Mouse (Mus musculus): ENCODE results near the gene Selenoo. TPM values are rescaled to one million over a fixed set of nuclear protein-coding genes. Genes with fewer than 3 reads are reported as not detected.
A peak's percentile ranks its signal among the peaks of the same experiment; 100 is the strongest.

Selenoo gene
- polyA plus RNA-seq, 1 experiment from 2014 or later: 21.0 TPM

- Histone ChIP-seq H3K4me1 (no peaks in the 10 kb centered on the region), H3K4me2 (replicated peaks) (no peak overlapping the region), H3K9me3 (no peaks in the 10 kb centered on the region), H3K36me3 (peaks cover 99% of the 10 kb centered on the region), H3K27me3 (no peaks in the 10 kb centered on the region), H3K9ac (no peak overlapping the region), H3K4me3 (no peak overlapping the region), H3K27ac (no peak overlapping the region)
- ATAC-seq (ENCODE audit: insufficient number of reproducible peaks, insufficient read depth, low FRiP score, low TSS enrichment): no peak
- 89% methylated on average over 13 of the region's 13 CpGs for WGBS
These were observed 17.2 kb downstream of the Selenoo start for GRCm38 (mm10) chr15:89106073-89106472.

- peaks cover 98% of the 10 kb centered on the region for H3K36me3 ChIP-seq
- WGBS: 88% methylated on average over 1 of the region's 1 CpGs
- ATAC-seq (ENCODE audit: insufficient number of reproducible peaks, insufficient read depth, low FRiP score, low TSS enrichment): no peak
These were observed 18.1 kb downstream of the Selenoo start for GRCm38 (mm10) chr15:89106976-89107375.

GRCm38 (mm10) chr15:89110147-89110546, 21.3 kb downstream of the Selenoo start:
- ATAC-seq (ENCODE audit: insufficient number of reproducible peaks, insufficient read depth, low FRiP score, low TSS enrichment): no peak
- no peak overlapping the region for H3K27ac ChIP-seq
- no peaks in the 10 kb centered on the region for H3K27me3 ChIP-seq
- WGBS: 80% methylated on average over 9 of the region's 9 CpGs
- H3K9ac ChIP-seq: no peak overlapping the region
- no peaks in the 10 kb centered on the region for H3K4me1 ChIP-seq
- H3K36me3 ChIP-seq: peaks cover 87% of the 10 kb centered on the region
- H3K4me2 ChIP-seq (replicated peaks): no peak overlapping the region
- no peaks in the 10 kb centered on the region for H3K9me3 ChIP-seq
- H3K4me3 ChIP-seq: no peak overlapping the region

More at GRCm38 (mm10) chr15:89106976-89107375, 18.1 kb downstream of the Selenoo start:
- Histone ChIP-seq H3K9me3 (no peaks in the 10 kb centered on the region), H3K9ac (no peak overlapping the region), H3K27me3 (no peaks in the 10 kb centered on the region), H3K27ac (no peak overlapping the region), H3K4me2 (replicated peaks) (no peak overlapping the region), H3K4me3 (no peak overlapping the region), H3K4me1 (no peaks in the 10 kb centered on the region)

- Histone ChIP-seq H3K27ac (no peak overlapping the region), H3K9me3 (no peaks in the 10 kb centered on the region), H3K4me3 (no peak overlapping the region), H3K4me2 (replicated peaks) (no peak overlapping the region), H3K27me3 (no peaks in the 10 kb centered on the region), H3K36me3 (peaks cover 47% of the 10 kb centered on the region), H3K4me1 (peaks cover 25% of the 10 kb centered on the region), H3K9ac (no peak overlapping the region)
- no peak for ATAC-seq (ENCODE audit: insufficient number of reproducible peaks, insufficient read depth, low FRiP score, low TSS enrichment)
These were observed 29.1 kb downstream of the Selenoo start for GRCm38 (mm10) chr15:89118007-89118406.

- Histone ChIP-seq H3K36me3 (peaks cover 13% of the 10 kb centered on the region), H3K27me3 (no peaks in the 10 kb centered on the region), H3K4me3 (peak within 1 kb of the TSS; percentile 79), H3K9me3 (no peaks in the 10 kb centered on the region), H3K9ac (peak within 1 kb of the TSS; percentile 85), H3K4me2 (replicated peaks) (peak within 1 kb of the TSS; percentile 98), H3K27ac (peak within 1 kb of the TSS; percentile 69), H3K4me1 (peaks cover 35% of the 10 kb centered on the region)
- WGBS: under 1% methylated on average over 47 of the region's 47 CpGs
- ATAC-seq (ENCODE audit: insufficient number of reproducible peaks, insufficient read depth, low FRiP score, low TSS enrichment): peak; percentile 77
These were observed 33.9 kb downstream of the Selenoo start, which contains the start of gene Tubgcp6 for GRCm38 (mm10) chr15:89122649-89123366. Gene Tubgcp6, minus strand, starts transcription at chr15:89123112.

- 22% methylated on average over 11 of the region's 11 CpGs for WGBS
- ATAC-seq (ENCODE audit: insufficient number of reproducible peaks, insufficient read depth, low FRiP score, low TSS enrichment): no peak
- Histone ChIP-seq H3K27me3 (no peaks in the 10 kb centered on the region), H3K4me2 (replicated peaks) (peak overlapping the region; percentile 98), H3K4me1 (peaks cover 38% of the 10 kb centered on the region), H3K27ac (peak overlapping the region; percentile 69), H3K36me3 (peaks cover 5% of the 10 kb centered on the region), H3K9ac (peak overlapping the region; percentile 85), H3K9me3 (no peaks in the 10 kb centered on the region), H3K4me3 (peak overlapping the region; percentile 79)
These were observed 34.7 kb downstream of the Selenoo start for GRCm38 (mm10) chr15:89123595-89123994.

GRCm38 (mm10) chr15:89124312-89124711, 35.4 kb downstream of the Selenoo start:
- H3K4me3 ChIP-seq: no peak overlapping the region
- H3K27ac ChIP-seq: 0 out of 2 replicates have a peak overlapping the region, but pooled peaks have one; percentile 69
- ATAC-seq (ENCODE audit: insufficient number of reproducible peaks, insufficient read depth, low FRiP score, low TSS enrichment): no peak
- no peak overlapping the region for H3K9ac ChIP-seq
- H3K36me3 ChIP-seq: no peaks in the 10 kb centered on the region
- H3K9me3 ChIP-seq: no peaks in the 10 kb centered on the region
- H3K4me1 ChIP-seq: peaks cover 41% of the 10 kb centered on the region
- H3K27me3 ChIP-seq: no peaks in the 10 kb centered on the region
- WGBS: 87% methylated on average over 3 of the region's 3 CpGs
- no peak overlapping the region for H3K4me2 ChIP-seq (replicated peaks)

GRCm38 (mm10) chr15:89125351-89125750, 36.5 kb downstream of the Selenoo start:
- Histone ChIP-seq H3K4me3 (no peak overlapping the region), H3K9me3 (no peaks in the 10 kb centered on the region), H3K4me1 (peaks cover 37% of the 10 kb centered on the region), H3K4me2 (replicated peaks) (no peak overlapping the region), H3K27me3 (no peaks in the 10 kb centered on the region), H3K27ac (no peak overlapping the region), H3K9ac (no peak overlapping the region), H3K36me3 (no peaks in the 10 kb centered on the region)
- ATAC-seq (ENCODE audit: insufficient number of reproducible peaks, insufficient read depth, low FRiP score, low TSS enrichment): no peak
- WGBS: 96% methylated on average over 9 of the region's 9 CpGs

- H3K9ac ChIP-seq: no peak overlapping the region
- peaks cover 25% of the 10 kb centered on the region for H3K4me1 ChIP-seq
- H3K27ac ChIP-seq: no peak overlapping the region
- H3K4me2 ChIP-seq (replicated peaks): no peak overlapping the region
- H3K4me3 ChIP-seq: no peak overlapping the region
- H3K36me3 ChIP-seq: no peaks in the 10 kb centered on the region
- no peaks in the 10 kb centered on the region for H3K27me3 ChIP-seq
- WGBS: 88% methylated on average over 8 of the region's 8 CpGs
- no peak for ATAC-seq (ENCODE audit: insufficient number of reproducible peaks, insufficient read depth, low FRiP score, low TSS enrichment)
- no peaks in the 10 kb centered on the region for H3K9me3 ChIP-seq
These were observed 37.7 kb downstream of the Selenoo start for GRCm38 (mm10) chr15:89126622-89127021.

GRCm38 (mm10) chr15:89127364-89127940, 38.6 kb downstream of the Selenoo start:
- Histone ChIP-seq H3K4me1 (peaks cover 17% of the 10 kb centered on the region), H3K27ac (no peak overlapping the region), H3K4me3 (peak overlapping the region; percentile 59), H3K27me3 (no peaks in the 10 kb centered on the region), H3K9ac (peak overlapping the region; percentile 61), H3K9me3 (no peaks in the 10 kb centered on the region), H3K4me2 (replicated peaks) (peak overlapping the region; percentile 82), H3K36me3 (no peaks in the 10 kb centered on the region)
- ATAC-seq (ENCODE audit: insufficient number of reproducible peaks, insufficient read depth, low FRiP score, low TSS enrichment): no peak
- WGBS: 89% methylated on average over 8 of the region's 8 CpGs

GRCm38 (mm10) chr15:89128382-89129350, 39.8 kb downstream of the Selenoo start, which contains the start of gene Hdac10:
Gene Hdac10, minus strand, starts transcription at chr15:89128700.
- peak within 1 kb of the TSS; percentile 59 for H3K4me3 ChIP-seq
- H3K4me1 ChIP-seq: peaks cover 14% of the 10 kb centered on the region
- H3K9ac ChIP-seq: peak within 1 kb of the TSS; percentile 61
- H3K36me3 ChIP-seq: no peaks in the 10 kb centered on the region
- H3K4me2 ChIP-seq (replicated peaks): peak within 1 kb of the TSS; percentile 82
- peak within 1 kb of the TSS; percentile 57; the same call in 1 of the 2 replicates for H3K27ac ChIP-seq
- 3% methylated on average over 36 of the region's 36 CpGs for WGBS
- peak; percentile 80 for ATAC-seq (ENCODE audit: insufficient number of reproducible peaks, insufficient read depth, low FRiP score, low TSS enrichment)
- H3K9me3 ChIP-seq: no peaks in the 10 kb centered on the region
- H3K27me3 ChIP-seq: no peaks in the 10 kb centered on the region

Data from embryonic facial prominence, embryonic 12.5 days (tissue).